Mouse (Mus musculus) forebrain, embryonic 13.5 days (tissue): ENCODE data around the gene Hoxb7. TPM values are rescaled to one million over a fixed set of nuclear protein-coding genes. Genes with fewer than 3 reads are reported as not detected.
A peak's percentile ranks its signal among the peaks of the same experiment; 100 is the strongest.

Experiments
- ATAC-seq: fragments of 200-750 bp; cut with Nextera tagmentation; 2 replicates; pipeline ENCODE4 v1.8.0; 2017
- H3K27ac ChIP-seq: fragments of 300-500 bp; sonication (generic); 2 replicates; pipeline ENCODE4 v1.5.1; 2015; ENCODE audit warnings: inconsistent platforms, mild to moderate bottlenecking, moderate library complexity
- H3K27me3 ChIP-seq: fragments of 300-500 bp; sonication (generic); 2 replicates; pipeline ENCODE4 v1.6.1; 2015; ENCODE audit warnings: mild to moderate bottlenecking, inconsistent platforms
- H3K36me3 ChIP-seq: fragments of 300-500 bp; sonication (generic); 2 replicates; pipeline ENCODE4 v1.6.1; 2015; ENCODE audit warnings: mild to moderate bottlenecking, inconsistent platforms; ENCODE audit not compliant: poor library complexity, severe bottlenecking
- H3K4me1 ChIP-seq: fragments of 300-500 bp; sonication (generic); 2 replicates; pipeline ENCODE4 v1.6.1; 2015; ENCODE audit warnings: inconsistent platforms
- H3K4me2 ChIP-seq: fragments of 300-500 bp; sonication (generic); 2 replicates; pipeline ENCODE4 v1.6.1; 2015; ENCODE audit warnings: inconsistent platforms, mild to moderate bottlenecking, moderate library complexity
- H3K4me3 ChIP-seq: fragments of 300-500 bp; sonication (generic); 2 replicates; pipeline ENCODE4 v1.5.1; 2015; ENCODE audit warnings: mild to moderate bottlenecking, inconsistent platforms
- H3K9ac ChIP-seq: fragments of 300-500 bp; sonication (generic); 2 replicates; pipeline ENCODE4 v1.6.1; 2015; ENCODE audit warnings: mild to moderate bottlenecking, inconsistent platforms
- H3K9me3 ChIP-seq: fragments of 300-500 bp; sonication (generic); replicated peaks from 2 replicates; pipeline ENCODE4 v1.6.1; 2016; ENCODE audit warnings: inconsistent platforms
- WGBS: fragments of 180-500 bp; shearing (Covaris S2); methylation state at CpG from one replicate; pipeline ENCODE4 v1.1.7; 2015; 5-methylcytosine and 5-hydroxymethylcytosine counted together
- polyA plus RNA-seq: library from polyadenylated mRNA; unstranded; fragments of >200 nt; fragmentation: Nextera tagmentation; extraction: Ambion mirVana; gene quantifications from 2 replicates; pipeline ENCODE4 v1.2.1, GENCODE M21; 2015

Gene Hoxb7
- polyA plus RNA-seq, 1 experiment from 2014 or later = not detected

DNA sequence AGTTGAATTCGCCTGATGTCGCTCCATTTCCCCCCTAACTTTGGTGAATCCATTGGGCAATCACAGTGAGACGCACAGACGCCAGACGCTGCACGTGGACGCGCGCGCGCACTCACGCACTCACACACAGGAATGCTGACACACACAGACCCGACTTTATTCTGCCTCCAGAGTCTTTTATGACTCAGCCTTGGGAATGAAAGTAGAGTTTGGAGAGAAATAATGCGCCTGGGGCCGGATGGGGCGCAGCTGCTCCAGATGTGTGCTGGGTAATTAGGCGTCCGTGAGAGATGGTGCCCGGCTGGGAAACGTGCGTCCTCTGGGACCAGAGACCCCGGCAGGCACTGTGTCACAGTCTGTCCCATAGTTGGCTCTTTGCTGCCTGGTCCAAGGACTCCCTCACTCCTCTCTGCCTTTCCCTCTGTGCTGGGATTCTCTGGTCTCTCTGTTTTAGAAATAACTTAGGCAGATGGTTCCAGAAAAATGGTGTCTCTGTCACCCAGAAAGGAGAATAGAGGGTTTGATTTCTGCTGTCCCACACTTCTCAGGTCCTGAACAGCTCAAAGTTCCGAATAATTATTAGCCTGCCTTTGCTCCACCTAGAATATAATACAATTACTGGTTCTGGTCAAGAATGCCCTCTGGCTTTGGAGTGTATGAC, 26.0 kb upstream of the Hoxb7 start:
- no peak overlapping the region for H3K4me3 ChIP-seq
- peaks cover 100% of the 10 kb centered on the region for H3K27me3 ChIP-seq
- H3K9me3 ChIP-seq = no peaks in the 10 kb centered on the region
- H3K4me1 ChIP-seq = no peaks in the 10 kb centered on the region
- whole genome bisulfite sequencing = 2% methylated on average over 23 of the region's 23 CpGs
- no peaks in the 10 kb centered on the region for H3K36me3 ChIP-seq
- H3K27ac ChIP-seq = no peak overlapping the region
- H3K4me2 ChIP-seq = no peak overlapping the region
- no peak for ATAC-seq
- no peak overlapping the region for H3K9ac ChIP-seq

DNA sequence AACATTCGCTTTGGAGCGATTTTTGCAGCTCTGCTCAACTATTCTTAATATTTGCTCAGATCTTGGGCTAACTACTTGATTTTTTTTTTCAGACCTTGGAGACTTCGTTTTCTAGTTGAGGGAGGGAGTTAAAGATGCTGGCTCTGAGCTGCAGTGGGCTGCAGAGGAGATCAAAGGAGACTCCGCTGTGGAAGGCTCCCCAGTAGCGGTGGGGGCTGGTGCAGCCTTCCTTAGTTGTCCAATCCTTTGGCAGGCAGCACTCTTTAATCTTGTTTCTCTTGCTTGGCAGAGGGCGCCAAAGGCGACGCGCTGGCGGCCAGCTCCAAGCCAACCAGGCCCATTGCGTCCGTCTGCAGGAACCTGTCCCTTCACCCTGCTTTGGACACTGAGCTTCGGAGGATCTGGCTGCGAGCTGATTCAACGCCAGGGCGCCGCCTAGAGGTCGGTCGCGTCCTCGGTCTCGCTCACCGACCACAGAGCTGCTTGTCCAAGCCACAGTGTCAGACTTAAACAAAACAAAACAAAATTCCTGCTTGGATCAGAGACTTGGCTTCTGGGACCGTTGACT, 25.0 kb upstream of the Hoxb7 start:
- Histone ChIP-seq H3K27me3 (peaks cover 100% of the 10 kb centered on the region), H3K27ac (no peak overlapping the region), H3K4me3 (no peak overlapping the region), H3K9ac (no peak overlapping the region), H3K9me3 (no peaks in the 10 kb centered on the region), H3K4me1 (no peaks in the 10 kb centered on the region), H3K4me2 (no peak overlapping the region), H3K36me3 (no peaks in the 10 kb centered on the region)
- 2% methylated on average over 24 of the region's 24 CpGs for WGBS
- no peak for ATAC-seq

DNA sequence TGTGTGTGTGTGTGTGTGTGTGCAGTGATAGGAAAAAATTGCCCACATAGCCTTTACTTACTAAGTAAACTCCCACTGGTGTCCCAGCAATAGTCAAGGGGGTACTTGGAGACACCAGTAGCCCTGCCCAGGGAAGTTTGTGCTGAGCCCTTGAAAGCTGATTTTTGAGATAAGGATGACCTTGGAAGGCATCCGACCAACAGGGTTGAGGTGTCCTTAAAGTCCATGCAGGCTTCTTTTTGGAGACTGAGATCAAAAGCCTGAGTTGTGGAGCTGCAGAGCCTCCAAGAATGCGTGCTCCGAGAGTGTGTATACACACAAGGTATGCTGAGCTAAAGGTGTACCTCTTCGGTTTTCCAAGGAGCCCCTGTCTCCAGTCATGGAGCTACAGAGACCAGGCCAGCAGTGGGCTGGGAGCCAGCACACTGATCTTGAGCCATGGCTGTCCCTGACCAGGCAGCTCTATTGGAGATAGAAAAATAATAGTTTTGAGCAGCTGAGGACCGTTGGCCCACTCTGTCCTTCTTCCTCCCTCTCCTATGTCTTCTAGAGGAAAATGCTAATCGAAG, 24.1 kb upstream of the Hoxb7 start:
- H3K9ac ChIP-seq = no peak overlapping the region
- no peak overlapping the region for H3K4me2 ChIP-seq
- no peaks in the 10 kb centered on the region for H3K4me1 ChIP-seq
- peaks cover 100% of the 10 kb centered on the region for H3K27me3 ChIP-seq
- H3K27ac ChIP-seq = no peak overlapping the region
- no peak for ATAC-seq
- no peaks in the 10 kb centered on the region for H3K9me3 ChIP-seq
- no peak overlapping the region for H3K4me3 ChIP-seq
- 9% methylated on average over 6 of the region's 6 CpGs for WGBS
- H3K36me3 ChIP-seq = no peaks in the 10 kb centered on the region

DNA sequence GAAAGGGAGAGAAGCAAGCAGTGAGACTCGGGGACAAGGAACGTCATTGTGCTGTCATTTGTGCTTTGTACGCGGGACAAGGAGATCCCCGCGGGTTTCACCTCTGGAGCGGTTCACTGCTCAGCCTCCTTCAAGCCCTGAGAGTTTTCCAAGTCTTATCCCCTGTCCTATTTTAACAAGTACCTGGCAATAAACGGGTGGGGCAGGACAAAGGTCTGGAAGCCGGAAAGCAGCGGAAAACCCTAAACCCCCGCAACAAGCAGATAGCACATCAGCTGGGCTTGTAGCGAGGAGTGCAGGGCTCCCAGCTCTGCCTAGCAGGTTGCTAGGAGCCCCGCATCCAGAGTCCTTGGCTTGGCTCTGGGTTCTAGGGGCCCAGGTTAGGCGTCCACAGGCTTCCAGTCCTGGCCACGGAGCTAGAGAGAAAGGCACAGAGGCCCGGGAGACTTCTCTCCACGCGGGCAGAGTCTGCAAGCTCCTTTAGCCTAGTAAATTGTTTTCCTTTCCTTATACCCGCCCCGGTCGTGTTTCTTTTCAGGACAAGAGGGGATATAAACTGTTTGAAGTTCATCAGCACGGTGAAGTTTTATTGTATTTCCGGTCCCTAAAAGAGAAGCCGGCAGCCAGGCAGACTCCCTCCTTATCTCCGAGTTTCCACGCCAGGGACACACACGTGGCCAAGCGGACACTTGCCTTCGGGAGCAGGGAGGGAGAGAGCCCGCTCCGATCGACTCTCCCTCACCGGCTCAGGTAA, 22.6 kb upstream of the Hoxb7 start:
- Histone ChIP-seq H3K9ac (no peak overlapping the region), H3K9me3 (no peaks in the 10 kb centered on the region), H3K4me2 (no peak overlapping the region), H3K4me1 (no peaks in the 10 kb centered on the region), H3K4me3 (no peak overlapping the region), H3K27me3 (peaks cover 99% of the 10 kb centered on the region), H3K36me3 (no peaks in the 10 kb centered on the region), H3K27ac (no peak overlapping the region)
- no peak for ATAC-seq
- WGBS = 1% methylated on average over 33 of the region's 33 CpGs

DNA sequence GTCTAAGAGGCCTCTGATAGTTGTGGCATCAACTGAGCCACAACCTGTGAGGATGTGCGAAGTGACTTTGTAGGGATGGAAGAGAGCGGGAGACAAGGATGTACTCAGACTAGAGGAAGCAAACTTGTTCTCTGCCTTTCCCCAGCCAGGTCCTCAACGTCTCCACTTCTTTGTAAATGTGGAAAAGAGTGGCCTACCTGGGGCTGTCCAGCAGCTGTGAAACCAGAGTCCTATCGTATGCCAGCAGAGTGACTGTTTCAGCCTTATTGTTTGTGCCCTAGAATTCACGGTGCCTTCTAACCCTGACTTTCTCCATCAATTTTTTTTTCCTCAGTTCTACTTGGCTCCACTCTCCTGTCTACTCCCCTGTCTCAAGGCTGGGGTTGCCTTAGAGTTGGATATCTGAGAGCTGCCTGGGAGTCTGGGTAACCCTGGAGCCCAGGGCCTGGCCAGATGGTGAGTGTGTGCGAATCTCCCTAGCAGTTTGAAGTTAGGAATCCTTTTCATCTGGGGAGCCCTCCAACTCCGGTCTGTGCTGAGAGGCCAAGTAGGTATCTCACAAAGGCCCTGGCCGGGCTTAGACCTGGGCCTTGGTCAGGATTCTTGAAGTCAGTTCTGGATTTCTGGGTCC, 21.9 kb upstream of the Hoxb7 start:
- Histone ChIP-seq H3K36me3 (no peaks in the 10 kb centered on the region), H3K4me3 (no peak overlapping the region), H3K4me1 (no peaks in the 10 kb centered on the region), H3K9ac (no peak overlapping the region), H3K27me3 (peaks cover 99% of the 10 kb centered on the region), H3K4me2 (no peak overlapping the region), H3K9me3 (no peaks in the 10 kb centered on the region), H3K27ac (no peak overlapping the region)
- WGBS = 3% methylated on average over 8 of the region's 8 CpGs
- no peak for ATAC-seq

DNA sequence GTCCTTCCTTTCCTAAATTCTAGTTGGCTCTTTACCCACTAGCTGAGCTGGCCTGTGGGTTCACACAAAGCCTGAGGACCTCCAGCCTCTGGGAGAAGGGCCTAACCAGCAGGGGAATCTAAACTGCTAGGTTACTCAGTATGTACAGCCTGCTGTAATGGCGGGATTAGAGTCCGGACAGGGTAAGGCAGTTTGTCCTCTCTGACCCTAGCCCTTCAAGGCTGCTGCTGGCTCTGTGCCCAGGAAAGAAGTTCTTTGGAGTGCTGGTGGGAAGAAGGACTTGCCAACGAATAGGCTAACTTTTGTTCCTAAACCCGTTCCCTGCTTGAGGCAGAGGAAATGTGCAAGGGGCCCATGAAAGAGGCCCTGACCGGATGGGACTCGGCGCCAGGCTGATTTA, 20.5 kb upstream of the Hoxb7 start:
- H3K36me3 ChIP-seq = no peaks in the 10 kb centered on the region
- WGBS = 0% methylated on average over 7 of the region's 7 CpGs
- no peak overlapping the region for H3K27ac ChIP-seq
- H3K4me1 ChIP-seq = no peaks in the 10 kb centered on the region
- no peak overlapping the region for H3K9ac ChIP-seq
- no peaks in the 10 kb centered on the region for H3K9me3 ChIP-seq
- H3K27me3 ChIP-seq = peaks cover 99% of the 10 kb centered on the region
- no peak overlapping the region for H3K4me3 ChIP-seq
- H3K4me2 ChIP-seq = no peak overlapping the region
- no peak for ATAC-seq

DNA sequence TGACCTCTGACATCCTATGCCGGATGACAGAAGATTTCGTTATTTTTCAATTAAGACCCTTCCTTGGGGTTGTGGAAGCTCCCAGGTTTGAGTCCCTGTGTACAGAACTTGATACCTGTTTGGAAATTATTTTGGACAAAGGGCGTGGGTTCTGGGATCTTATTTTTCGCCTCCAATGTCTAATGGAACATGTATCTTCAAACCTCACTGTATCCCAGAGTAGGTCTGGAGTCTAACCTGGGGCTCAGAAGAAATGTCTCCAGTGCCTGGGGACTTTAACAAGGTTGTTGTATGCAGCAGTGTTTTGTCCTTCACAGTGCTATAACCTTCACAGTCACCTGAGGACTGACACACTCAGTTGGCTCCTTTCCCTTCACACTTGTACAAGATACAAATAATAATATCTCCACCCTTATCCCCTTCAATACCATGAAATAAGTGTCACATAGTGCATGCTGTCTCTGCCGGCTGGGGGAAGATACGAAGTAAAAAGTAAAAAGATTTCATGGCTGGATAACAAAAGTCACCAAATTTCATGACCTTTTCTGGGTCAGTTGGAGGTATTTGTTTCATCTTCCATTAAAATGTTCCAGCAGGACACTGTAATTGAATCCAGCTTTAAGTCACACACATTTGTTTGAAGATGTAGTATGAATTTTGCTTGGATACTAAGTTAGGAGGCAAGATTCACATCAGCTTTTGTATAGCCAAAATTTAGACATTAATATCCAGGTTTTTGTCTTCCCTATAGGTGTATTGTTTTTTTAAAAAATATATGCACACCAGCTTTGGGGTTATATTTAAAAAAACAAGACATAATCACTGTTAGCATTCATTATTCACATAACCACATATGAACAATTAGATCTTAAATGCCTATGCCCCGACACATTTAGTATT, 19.2 kb upstream of the Hoxb7 start:
- no peaks in the 10 kb centered on the region for H3K9me3 ChIP-seq
- H3K9ac ChIP-seq = no peak overlapping the region
- H3K27me3 ChIP-seq = peaks cover 99% of the 10 kb centered on the region
- WGBS = 8% methylated on average over 7 of the region's 7 CpGs
- no peak overlapping the region for H3K4me3 ChIP-seq
- no peak overlapping the region for H3K27ac ChIP-seq
- H3K36me3 ChIP-seq = no peaks in the 10 kb centered on the region
- H3K4me1 ChIP-seq = peaks cover 1% of the 10 kb centered on the region; the same call in 1 of the 2 replicates
- ATAC-seq = no peak
- no peak overlapping the region for H3K4me2 ChIP-seq

DNA sequence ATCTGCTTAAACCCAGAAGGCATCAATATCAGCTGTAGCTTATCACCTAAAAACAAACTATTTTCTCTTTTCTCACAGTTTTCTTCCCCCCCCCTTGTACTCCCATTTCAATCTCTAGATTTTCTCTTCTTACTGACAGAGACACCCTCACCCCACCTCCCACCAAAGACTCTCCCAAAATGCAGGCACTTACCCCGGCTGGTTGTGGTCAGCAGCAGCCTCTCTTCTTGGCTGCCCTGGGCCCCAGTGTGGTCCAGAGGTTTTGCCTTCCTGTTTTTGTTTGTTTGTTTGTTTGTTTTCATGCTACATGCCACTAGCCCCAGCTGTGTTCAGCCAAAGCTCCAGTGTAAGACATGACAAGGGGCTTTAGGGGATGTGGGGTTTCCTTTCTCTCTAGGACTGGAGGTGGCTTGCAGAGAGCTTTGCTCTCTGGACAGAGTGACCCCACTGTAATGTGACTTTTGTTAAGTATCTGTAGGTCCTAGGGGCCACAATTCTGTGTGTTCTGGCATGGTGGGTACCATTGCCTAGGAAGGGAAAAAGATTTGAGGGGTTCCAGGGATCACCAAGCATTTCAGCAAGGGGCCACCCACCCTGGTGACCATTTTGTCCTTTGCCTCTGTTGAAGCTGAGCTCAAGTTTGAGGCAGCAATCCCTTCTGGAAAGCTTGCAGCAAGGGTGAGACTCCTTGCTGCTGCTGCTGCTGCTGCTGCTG, 18.2 kb upstream of the Hoxb7 start:
- 0% methylated on average over 1 of the region's 1 CpGs for WGBS
- no peak overlapping the region for H3K4me2 ChIP-seq
- peaks cover 99% of the 10 kb centered on the region for H3K27me3 ChIP-seq
- H3K36me3 ChIP-seq = no peaks in the 10 kb centered on the region
- peaks cover 4% of the 10 kb centered on the region; the same call in 1 of the 2 replicates for H3K4me1 ChIP-seq
- H3K27ac ChIP-seq = no peak overlapping the region
- H3K9ac ChIP-seq = no peak overlapping the region
- no peaks in the 10 kb centered on the region for H3K9me3 ChIP-seq
- no peak for ATAC-seq
- H3K4me3 ChIP-seq = no peak overlapping the region

DNA sequence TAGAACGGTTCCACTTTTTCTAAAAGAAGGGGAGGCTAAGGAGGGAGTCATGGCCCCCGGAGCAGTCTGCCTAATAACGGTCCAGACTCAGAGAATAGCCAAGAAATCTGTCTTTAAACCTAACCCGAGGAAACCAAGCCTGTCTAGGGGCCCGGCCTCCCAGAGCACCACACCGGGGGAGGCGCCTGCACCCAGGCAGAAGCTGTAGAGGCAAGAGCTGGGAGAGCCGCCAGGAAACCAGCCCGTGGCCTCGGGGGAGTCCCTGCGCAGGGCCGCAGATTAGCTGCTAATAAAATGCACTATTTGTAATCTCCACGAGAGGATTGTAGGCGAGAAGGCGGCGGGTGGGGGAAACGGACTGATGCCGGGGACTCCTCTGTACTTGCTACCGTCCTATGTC, 16.6 kb upstream of the Hoxb7 start:
- H3K4me1 ChIP-seq = peaks cover 4% of the 10 kb centered on the region; the same call in 1 of the 2 replicates
- ATAC-seq = no peak
- no peak overlapping the region for H3K9ac ChIP-seq
- H3K4me3 ChIP-seq = no peak overlapping the region
- under 1% methylated on average over 19 of the region's 19 CpGs for WGBS
- no peak overlapping the region for H3K4me2 ChIP-seq
- H3K9me3 ChIP-seq = no peaks in the 10 kb centered on the region
- H3K36me3 ChIP-seq = no peaks in the 10 kb centered on the region
- peaks cover 99% of the 10 kb centered on the region for H3K27me3 ChIP-seq
- no peak overlapping the region for H3K27ac ChIP-seq

DNA sequence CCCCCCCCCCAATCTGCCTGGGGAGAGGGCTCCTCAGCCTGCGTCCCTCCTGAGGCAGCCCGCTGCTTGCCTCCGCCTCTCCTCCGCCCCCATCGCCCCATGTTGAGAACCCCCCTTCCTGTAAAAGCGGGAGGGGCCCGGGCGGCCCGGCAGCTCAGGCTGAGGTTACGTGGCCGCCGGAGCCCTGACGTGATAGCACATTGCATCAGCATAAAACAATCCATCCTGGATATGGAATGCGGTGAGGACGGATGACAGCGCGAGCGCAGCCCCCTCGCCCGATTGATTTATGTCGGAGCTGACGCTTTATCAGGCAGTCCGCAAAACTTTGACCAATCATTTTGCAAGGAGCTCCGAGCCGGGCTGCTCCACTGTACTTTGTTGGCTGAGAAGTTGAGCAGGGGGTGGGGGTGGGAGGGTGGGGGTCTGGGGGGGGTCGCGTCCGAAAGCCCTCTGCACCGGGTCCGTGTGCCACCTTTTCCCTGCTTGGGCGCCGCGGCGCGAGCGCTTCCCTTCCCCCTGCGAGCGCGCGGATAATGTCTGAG, 15.4 kb upstream of the Hoxb7 start, which contains the start of gene Hoxb9:
Gene Hoxb9, plus strand, starts transcription at position 462 of the 545 bp plus-strand sequence.
- no peak within 1 kb of the TSS for H3K27ac ChIP-seq

More for the DNA sequence above, 15.4 kb upstream of the Hoxb7 start, which contains the start of gene Hoxb9:
- no peaks in the 10 kb centered on the region for H3K9me3 ChIP-seq
- peaks cover 99% of the 10 kb centered on the region for H3K27me3 ChIP-seq
- peak within 1 kb of the TSS; percentile 12; the same call in 1 of the 2 replicates for H3K4me2 ChIP-seq
- WGBS = 1% methylated on average over 37 of the region's 40 CpGs
- peaks cover 4% of the 10 kb centered on the region; the same call in 1 of the 2 replicates for H3K4me1 ChIP-seq
- no peak within 1 kb of the TSS for H3K4me3 ChIP-seq
- no peak within 1 kb of the TSS for H3K9ac ChIP-seq
- no peaks in the 10 kb centered on the region for H3K36me3 ChIP-seq
- ATAC-seq = no peak
